Mouse (Mus musculus): ENCODE measurements around the gene Olfr1239. TPM values are rescaled to one million over a fixed set of nuclear protein-coding genes. Genes with fewer than 3 reads are reported as not detected.

The Olfr1239 gene
- polyA plus RNA-seq (2017; shearing (Covaris generic)): not detected

DNA sequence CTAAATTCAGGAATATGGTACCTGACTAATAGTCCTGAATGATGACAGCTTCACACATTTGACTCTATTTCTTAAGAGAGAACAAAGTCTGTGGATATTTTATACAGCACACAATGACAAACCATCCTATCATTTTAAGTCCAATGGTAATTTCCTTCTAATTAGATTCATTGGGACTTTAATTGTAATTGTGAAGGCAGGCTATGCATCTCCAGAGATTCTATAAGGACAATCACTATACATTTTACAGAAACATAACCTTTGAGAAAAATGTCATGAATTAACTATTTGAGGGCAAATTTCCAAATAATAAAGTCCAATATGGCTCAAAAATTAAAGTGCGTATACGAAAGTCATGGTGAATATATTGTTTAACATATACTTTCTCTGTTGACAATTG, at the start of gene Olfr1239:
Gene Olfr1239 (minus strand): TSS at position 101 of the 400 bp plus-strand sequence.
- no peak for ATAC-seq

DNA sequence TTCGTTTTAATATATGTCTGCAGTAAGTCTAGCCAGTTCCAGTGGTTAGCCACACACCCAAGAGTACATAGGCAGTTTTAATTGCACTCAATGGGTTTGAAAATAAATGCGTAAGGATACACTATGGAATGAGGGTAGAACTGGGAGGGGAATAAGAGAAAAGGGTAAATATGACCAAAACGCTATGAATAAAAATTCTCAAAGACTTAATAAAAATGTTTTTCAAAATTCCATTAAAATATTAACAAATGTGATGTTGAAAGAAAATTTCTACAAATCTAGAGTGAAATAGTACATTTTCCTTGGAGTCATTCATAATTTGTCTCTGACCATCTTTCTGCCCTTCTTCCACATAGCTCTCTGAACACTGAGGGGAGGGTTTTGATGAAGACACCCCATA, 22.7 kb upstream of the Olfr1239 start, which contains the start of gene Olfr1240:
Gene Olfr1240 (minus strand): TSS at position 101 of the 400 bp plus-strand sequence.
- no peak for ATAC-seq

DNA sequence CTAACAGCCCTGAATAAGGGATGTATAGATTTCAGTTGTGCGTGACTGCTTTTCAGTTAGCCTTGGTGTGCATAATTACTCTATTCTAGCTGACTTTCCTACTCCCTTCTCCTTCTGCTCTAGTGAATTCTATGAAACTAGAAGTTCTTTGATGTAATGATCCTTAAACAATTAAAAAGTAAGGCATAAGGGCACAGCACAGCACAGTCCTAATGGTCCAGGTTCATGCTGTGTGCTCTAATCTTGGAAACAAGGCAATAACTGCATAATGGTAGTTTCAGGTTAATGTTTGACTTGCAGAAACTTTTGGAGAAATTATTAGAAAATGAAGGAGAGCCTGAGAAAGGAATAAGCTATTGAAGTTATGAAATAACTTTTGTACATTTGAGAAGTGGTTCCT, 5.7 kb downstream of the Olfr1239 start:
- no peak for ATAC-seq

DNA sequence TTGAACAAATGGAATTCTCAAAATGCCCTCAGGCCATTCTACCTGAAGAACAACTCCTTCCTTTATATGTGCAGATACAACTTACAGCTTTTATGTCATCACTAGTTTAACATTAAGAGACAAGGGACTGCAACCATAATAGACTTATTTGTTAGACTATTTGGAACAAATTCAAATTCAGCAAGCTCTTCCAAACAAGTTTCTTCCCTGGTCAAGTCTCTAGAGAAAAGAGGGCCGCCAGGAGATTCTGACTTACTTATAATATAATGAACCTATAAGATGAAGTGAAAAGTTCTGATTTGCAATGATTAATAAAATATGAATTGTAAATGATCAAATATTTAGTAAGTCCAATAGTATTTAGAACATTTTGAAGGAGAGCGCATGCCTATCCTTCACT, 10.6 kb downstream of the Olfr1239 start, which contains the start of gene Olfr1238:
Gene Olfr1238 (minus strand): TSS at position 101 of the 400 bp plus-strand sequence.
- ATAC-seq: no peak

DNA sequence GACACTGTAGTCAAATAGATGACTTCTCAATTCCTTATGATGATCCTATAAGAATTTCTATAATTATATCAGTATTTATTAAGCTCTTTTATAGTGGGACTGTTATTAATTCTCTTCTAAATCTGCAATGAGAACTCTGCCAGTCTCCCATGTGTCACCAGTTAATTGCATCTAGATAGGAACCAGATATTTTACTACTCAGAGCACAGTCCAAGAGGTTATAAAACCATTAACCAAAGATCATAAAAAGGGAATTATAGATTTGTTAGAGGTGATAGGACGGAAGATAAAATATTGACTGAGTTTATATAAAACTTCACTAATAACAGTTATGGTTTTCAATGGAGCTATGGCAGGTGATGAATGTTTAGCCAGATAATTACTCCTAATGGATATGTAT, 19.3 kb downstream of the Olfr1239 start:
- ATAC-seq: no peak

Other genes starting within 250 kb of the Olfr1239 start
- under 1 TPM in 1 of 3 experiments, not detected in 2; 0.13 TPM for gene Olfr1225, start 245.7 kb downstream of the Olfr1239 start, polyA plus RNA-seq (2017; shearing (Covaris generic))
- not detected for gene Olfr1226, start 220.4 kb downstream of the Olfr1239 start, polyA plus RNA-seq (2017; shearing (Covaris generic))
- gene Olfr1228, start 166.3 kb downstream of the Olfr1239 start, polyA plus RNA-seq (2017; shearing (Covaris generic)): not detected
- gene Olfr1229, start 132.4 kb downstream of the Olfr1239 start, polyA plus RNA-seq (2017; shearing (Covaris generic)): not detected
- gene Olfr1230, start 123.1 kb downstream of the Olfr1239 start, polyA plus RNA-seq (2017; shearing (Covaris generic)): not detected
- not detected for gene Olfr1231, start 113.3 kb downstream of the Olfr1239 start, polyA plus RNA-seq (2017; shearing (Covaris generic))
- not detected for gene Olfr1232, start 90.7 kb downstream of the Olfr1239 start, polyA plus RNA-seq (2017; shearing (Covaris generic))
- not detected for gene Olfr1233, start 78.0 kb downstream of the Olfr1239 start, polyA plus RNA-seq (2017; shearing (Covaris generic))
- not detected for gene Olfr1234, start 55.5 kb downstream of the Olfr1239 start, polyA plus RNA-seq (2017; shearing (Covaris generic))
- under 1 TPM in 1 of 3 experiments, not detected in 2; 0.48 TPM for gene Olfr1238, start 10.7 kb downstream of the Olfr1239 start, polyA plus RNA-seq (2017; shearing (Covaris generic))
- gene Olfr1240, start 22.6 kb upstream of the Olfr1239 start, polyA plus RNA-seq (2017; shearing (Covaris generic)): not detected
- gene Olfr1241, start 66.7 kb upstream of the Olfr1239 start, polyA plus RNA-seq (2017; shearing (Covaris generic)): not detected
- not detected for gene Olfr1242, start 77.9 kb upstream of the Olfr1239 start, polyA plus RNA-seq (2017; shearing (Covaris generic))
- not detected for gene Olfr1243, start 111.1 kb upstream of the Olfr1239 start, polyA plus RNA-seq (2017; shearing (Covaris generic))
- not detected for gene Olfr1245, start 158.0 kb upstream of the Olfr1239 start, polyA plus RNA-seq (2017; shearing (Covaris generic))
- gene Olfr1246, start 172.8 kb upstream of the Olfr1239 start, polyA plus RNA-seq (2017; shearing (Covaris generic)): not detected
- under 1 TPM in 1 of 3 experiments, not detected in 2; 0.07 TPM for gene Olfr1247, start 193.7 kb upstream of the Olfr1239 start, polyA plus RNA-seq (2017; shearing (Covaris generic))
- not detected for gene Olfr1248, start 197.8 kb upstream of the Olfr1239 start, polyA plus RNA-seq (2017; shearing (Covaris generic))
- not detected for gene Olfr1249, start 214.6 kb upstream of the Olfr1239 start, polyA plus RNA-seq (2017; shearing (Covaris generic))
- gene Olfr1250, start 241.1 kb upstream of the Olfr1239 start, polyA plus RNA-seq (2017; shearing (Covaris generic)): not detected

Measured in inflammation-experienced regulatory T-cells, adult 6 months (primary cell).